Mouse (Mus musculus): Measurements from ENCODE around the gene Fam118a. TPM values are rescaled to one million over a fixed set of nuclear protein-coding genes. Genes with fewer than 3 reads are reported as not detected.

Gene Fam118a
- polyA plus RNA-seq, 1 experiment, result 24.5 TPM

DNA sequence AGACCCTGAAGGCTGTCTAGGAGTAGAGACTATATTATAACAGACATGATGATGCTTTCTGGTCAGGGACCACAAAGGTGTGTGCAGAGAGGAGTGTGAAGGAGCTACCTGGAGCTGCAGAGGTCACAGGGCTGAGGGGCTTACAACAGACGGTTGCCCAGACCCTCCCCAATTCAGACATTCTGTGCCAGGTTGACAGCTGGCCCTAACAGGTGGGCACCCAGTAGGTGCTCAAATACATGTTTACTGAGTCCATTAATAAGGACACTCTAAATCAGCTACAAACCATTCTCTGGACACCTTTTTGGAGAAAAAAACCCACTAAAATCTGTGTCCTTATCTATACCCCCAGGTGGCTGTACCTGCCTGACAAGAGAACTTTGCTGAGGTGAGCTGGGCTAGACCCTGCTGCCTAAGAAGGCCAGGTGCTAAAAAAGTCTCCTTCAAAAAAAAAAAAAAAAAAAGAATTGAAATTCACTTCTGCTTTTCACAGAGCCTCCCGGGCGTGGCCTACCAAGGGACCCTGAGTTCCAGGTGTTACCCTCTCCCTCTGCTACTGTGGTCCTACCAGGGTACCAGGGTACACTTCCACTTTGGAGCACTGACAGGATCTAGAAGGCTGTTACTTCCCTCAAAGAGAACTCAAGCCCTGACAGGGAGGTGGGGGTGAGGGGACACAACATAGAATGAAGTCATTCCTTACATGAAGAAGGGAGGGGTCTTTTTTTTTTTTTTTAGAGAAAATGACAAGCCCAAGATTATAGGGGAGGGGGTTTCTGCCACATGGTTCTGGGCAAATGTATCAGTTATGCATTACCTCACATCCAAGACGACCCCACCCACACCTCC is 42.4 kb upstream of the Fam118a start:
- peaks cover 57% of the 10 kb centered on the region for H3K79me2 ChIP-seq (ENCODE audit: control insufficient read depth, insufficient read depth)
- no peak overlapping the region for H3ac ChIP-seq (ENCODE audit: control insufficient read depth, insufficient read length, low read depth)
- peak overlapping the region; percentile 91 for H3K4me3 ChIP-seq (ENCODE audit: insufficient read depth, poor library complexity, severe bottlenecking)
- no peaks in the 10 kb centered on the region for H3K36me3 ChIP-seq (ENCODE audit: control insufficient read depth, insufficient read depth)
- H3K79me3 ChIP-seq (ENCODE audit: low read depth), result peaks cover 11% of the 10 kb centered on the region
- H3K27me3 ChIP-seq (ENCODE audit: control insufficient read depth, insufficient read depth, insufficient read length), result no peaks in the 10 kb centered on the region
- TF ChIP-seq MYOG (IDR thresholded peaks at IDR 0.05; ENCODE audit: control insufficient read depth, extremely low read depth, insufficient read length), result no peak
- no peak for TF ChIP-seq USF1 (IDR thresholded peaks at IDR 0.05; ENCODE audit: low read depth)
- no peak for TF ChIP-seq MAX (IDR thresholded peaks at IDR 0.05)
- no peak for TF ChIP-seq MYOD1 (IDR thresholded peaks at IDR 0.05; ENCODE audit: control insufficient read depth, insufficient read length, low read depth)
- no peak for TF ChIP-seq CTCF (IDR thresholded peaks at IDR 0.05; ENCODE audit: control insufficient read depth, insufficient read depth, insufficient read length)
- no peak for TF ChIP-seq CEBPB (IDR thresholded peaks at IDR 0.05; ENCODE audit: low read depth)
- TF ChIP-seq FOSL1 (IDR thresholded peaks at IDR 0.05; ENCODE audit: insufficient read depth, low read length, poor library complexity, severe bottlenecking), result no peak

DNA sequence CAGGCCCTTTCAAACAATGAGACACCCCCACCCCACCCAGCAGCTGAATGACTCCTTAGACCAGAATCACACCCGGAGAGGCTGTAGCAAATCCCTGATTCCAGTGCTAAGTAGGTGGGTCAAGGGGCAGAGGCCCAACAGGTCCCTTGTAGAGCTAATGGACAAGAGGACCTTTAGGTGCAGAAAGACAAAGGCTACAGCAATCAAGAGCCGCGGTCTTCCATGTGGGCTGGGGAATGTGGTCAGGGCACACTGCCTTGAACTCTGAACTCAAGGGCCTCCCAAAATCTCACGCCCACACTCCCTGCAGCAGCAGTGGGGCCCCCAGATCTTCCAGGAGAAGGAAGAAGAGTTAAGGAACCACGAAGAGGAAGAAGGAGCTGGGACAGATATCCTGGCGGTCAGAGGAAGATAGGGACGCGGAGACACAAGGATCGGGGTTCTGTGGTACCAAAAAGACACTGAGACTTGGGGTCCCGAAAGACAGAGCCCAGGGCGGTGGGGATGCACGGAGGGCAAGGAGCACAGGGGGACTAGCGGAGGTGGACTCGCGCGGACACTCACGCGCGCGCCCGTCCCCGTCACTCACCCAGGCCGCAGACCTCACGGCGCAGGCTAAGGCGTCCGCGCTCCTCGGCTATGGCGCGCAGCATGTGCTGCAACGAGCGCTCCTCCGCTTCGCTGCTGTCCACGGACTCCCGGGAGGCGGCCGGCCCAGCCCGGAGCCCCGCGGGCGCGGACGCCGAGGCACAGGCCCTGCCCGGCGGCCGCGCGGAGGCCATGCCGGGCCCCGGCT is 41.5 kb upstream of the Fam118a start:
- Histone ChIP-seq H3K79me3 (ENCODE audit: low read depth) (peaks cover 11% of the 10 kb centered on the region), H3K79me2 (ENCODE audit: control insufficient read depth, insufficient read depth) (peaks cover 49% of the 10 kb centered on the region), H3K36me3 (ENCODE audit: control insufficient read depth, insufficient read depth) (no peaks in the 10 kb centered on the region), H3ac (ENCODE audit: control insufficient read depth, insufficient read length, low read depth) (peak overlapping the region; percentile 91), H3K4me3 (ENCODE audit: insufficient read depth, poor library complexity, severe bottlenecking) (peak overlapping the region; percentile 91), H3K27me3 (ENCODE audit: control insufficient read depth, insufficient read depth, insufficient read length) (no peaks in the 10 kb centered on the region)
- TF ChIP-seq USF1 (IDR thresholded peaks at IDR 0.05; ENCODE audit: low read depth) (no peak), CEBPB (IDR thresholded peaks at IDR 0.05; ENCODE audit: low read depth) (no peak), MYOD1 (IDR thresholded peaks at IDR 0.05; ENCODE audit: control insufficient read depth, insufficient read length, low read depth) (no peak), MYOG (IDR thresholded peaks at IDR 0.05; ENCODE audit: control insufficient read depth, extremely low read depth, insufficient read length) (no peak), FOSL1 (IDR thresholded peaks at IDR 0.05; ENCODE audit: insufficient read depth, low read length, poor library complexity, severe bottlenecking) (no peak), MAX (IDR thresholded peaks at IDR 0.05) (peak; percentile 23), CTCF (IDR thresholded peaks at IDR 0.05; ENCODE audit: control insufficient read depth, insufficient read depth, insufficient read length) (no peak)

DNA sequence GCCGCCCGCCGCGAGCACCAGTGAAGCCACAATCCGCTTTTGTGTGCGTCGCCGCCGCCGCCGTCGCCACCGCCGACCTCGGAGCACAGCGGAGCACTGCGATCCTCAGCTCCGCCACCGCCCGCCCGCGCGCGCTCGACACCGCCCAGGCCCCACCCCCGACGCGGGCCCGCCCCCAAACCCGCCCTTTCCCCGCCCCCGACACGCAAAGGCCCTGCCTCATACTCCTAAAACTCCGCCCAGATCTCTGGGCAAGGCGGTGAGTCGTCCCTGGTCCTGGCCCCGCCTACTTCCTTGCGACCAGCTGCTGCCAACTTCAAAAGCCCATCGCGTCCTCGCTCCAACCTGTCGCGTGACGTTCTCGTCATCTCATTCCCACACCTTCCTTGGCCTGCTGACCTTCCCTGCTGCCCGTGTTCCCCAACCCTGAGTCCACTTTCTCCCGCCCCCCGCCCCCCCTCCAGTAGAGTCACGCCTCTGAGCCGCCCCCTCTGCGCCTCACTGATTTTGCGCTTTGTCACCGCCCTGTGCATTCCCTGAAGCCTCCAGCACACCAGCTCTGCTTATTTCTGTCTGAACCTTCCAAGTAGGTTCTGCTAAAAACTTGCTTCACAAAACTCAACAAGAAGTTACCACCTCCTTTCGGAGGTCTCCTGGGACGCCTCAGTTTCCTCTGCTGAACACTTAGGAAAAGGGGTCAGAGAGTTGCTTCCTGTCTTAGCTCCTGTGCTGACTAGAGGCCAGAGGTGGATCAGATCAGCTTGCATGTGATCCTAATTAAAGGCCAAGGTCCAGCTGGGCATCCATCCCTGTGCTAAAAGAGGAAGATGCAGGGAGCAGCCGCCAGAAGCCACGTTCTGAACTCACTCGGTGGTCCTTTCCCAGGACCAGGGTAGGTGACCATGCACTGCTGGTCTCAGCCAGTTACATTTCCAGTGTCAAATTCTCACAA is 40.6 kb upstream of the Fam118a start, which contains the start of gene 5031439G07Rik:
Gene 5031439G07Rik, minus strand, starts transcription at position 678 of the 952 bp plus-strand sequence.
- H3ac ChIP-seq (ENCODE audit: control insufficient read depth, insufficient read length, low read depth), result peak within 1 kb of the TSS; percentile 91
- H3K4me3 ChIP-seq (ENCODE audit: insufficient read depth, poor library complexity, severe bottlenecking), result peak within 1 kb of the TSS; percentile 91
- peaks cover 41% of the 10 kb centered on the region for H3K79me2 ChIP-seq (ENCODE audit: control insufficient read depth, insufficient read depth)
- no peaks in the 10 kb centered on the region for H3K27me3 ChIP-seq (ENCODE audit: control insufficient read depth, insufficient read depth, insufficient read length)
- peaks cover 10% of the 10 kb centered on the region for H3K79me3 ChIP-seq (ENCODE audit: low read depth)
- H3K36me3 ChIP-seq (ENCODE audit: control insufficient read depth, insufficient read depth), result no peaks in the 10 kb centered on the region
- TF ChIP-seq USF1 (IDR thresholded peaks at IDR 0.05; ENCODE audit: low read depth) (no peak), MAX (IDR thresholded peaks at IDR 0.05) (peak; percentile 37), MYOG (IDR thresholded peaks at IDR 0.05; ENCODE audit: control insufficient read depth, extremely low read depth, insufficient read length) (no peak), FOSL1 (IDR thresholded peaks at IDR 0.05; ENCODE audit: insufficient read depth, low read length, poor library complexity, severe bottlenecking) (no peak)

GRCm38 (mm10) chr15:84989098-84989497 is 39.6 kb upstream of the Fam118a start:
- H3K4me3 ChIP-seq (ENCODE audit: insufficient read depth, poor library complexity, severe bottlenecking), result no peak overlapping the region
- peaks cover 8% of the 10 kb centered on the region for H3K79me3 ChIP-seq (ENCODE audit: low read depth)
- no peak for TF ChIP-seq MYOD1 (IDR thresholded peaks at IDR 0.05; ENCODE audit: control insufficient read depth, insufficient read length, low read depth)
- no peak for TF ChIP-seq MAX (IDR thresholded peaks at IDR 0.05)
- no peak for TF ChIP-seq MYOG (IDR thresholded peaks at IDR 0.05; ENCODE audit: control insufficient read depth, extremely low read depth, insufficient read length)
- TF ChIP-seq CEBPB (IDR thresholded peaks at IDR 0.05; ENCODE audit: low read depth), result no peak
- TF ChIP-seq USF1 (IDR thresholded peaks at IDR 0.05; ENCODE audit: low read depth), result no peak
- H3ac ChIP-seq (ENCODE audit: control insufficient read depth, insufficient read length, low read depth), result no peak overlapping the region
- H3K36me3 ChIP-seq (ENCODE audit: control insufficient read depth, insufficient read depth), result no peaks in the 10 kb centered on the region
- H3K79me2 ChIP-seq (ENCODE audit: control insufficient read depth, insufficient read depth), result peaks cover 31% of the 10 kb centered on the region
- H3K27me3 ChIP-seq (ENCODE audit: control insufficient read depth, insufficient read depth, insufficient read length), result no peaks in the 10 kb centered on the region

DNA sequence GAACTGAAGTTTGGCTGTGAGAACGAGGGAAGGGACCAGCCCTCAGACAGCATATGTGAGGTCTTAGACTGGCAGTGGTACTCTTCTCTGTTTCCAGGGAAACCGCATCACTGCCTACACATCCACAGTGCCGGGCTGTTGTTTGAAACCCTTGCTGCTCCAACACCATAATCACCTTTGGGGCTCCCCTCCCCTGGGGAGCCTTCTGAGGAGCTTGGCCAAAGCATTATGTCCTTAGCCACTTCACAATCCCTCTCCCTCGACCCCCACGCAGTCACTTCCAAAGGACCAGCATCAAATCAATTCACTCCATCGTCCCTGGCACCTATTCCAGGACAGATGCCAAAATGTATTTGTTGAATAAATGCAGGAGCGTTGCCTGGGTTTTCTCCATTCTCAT is 39.0 kb upstream of the Fam118a start:
- TF ChIP-seq MAX (IDR thresholded peaks at IDR 0.05) (no peak), USF1 (IDR thresholded peaks at IDR 0.05; ENCODE audit: low read depth) (no peak), CTCF (IDR thresholded peaks at IDR 0.05; ENCODE audit: control insufficient read depth, insufficient read depth, insufficient read length) (no peak), MYOD1 (IDR thresholded peaks at IDR 0.05; ENCODE audit: control insufficient read depth, insufficient read length, low read depth) (no peak), FOSL1 (IDR thresholded peaks at IDR 0.05; ENCODE audit: insufficient read depth, low read length, poor library complexity, severe bottlenecking) (no peak), CEBPB (IDR thresholded peaks at IDR 0.05; ENCODE audit: low read depth) (no peak), MYOG (IDR thresholded peaks at IDR 0.05; ENCODE audit: control insufficient read depth, extremely low read depth, insufficient read length) (no peak)
- Histone ChIP-seq H3K79me2 (ENCODE audit: control insufficient read depth, insufficient read depth) (peaks cover 25% of the 10 kb centered on the region), H3K36me3 (ENCODE audit: control insufficient read depth, insufficient read depth) (no peaks in the 10 kb centered on the region), H3ac (ENCODE audit: control insufficient read depth, insufficient read length, low read depth) (no peak overlapping the region), H3K27me3 (ENCODE audit: control insufficient read depth, insufficient read depth, insufficient read length) (peaks cover 3% of the 10 kb centered on the region), H3K4me3 (ENCODE audit: insufficient read depth, poor library complexity, severe bottlenecking) (no peak overlapping the region), H3K79me3 (ENCODE audit: low read depth) (peaks cover 5% of the 10 kb centered on the region)
